Mouse (Mus musculus): ENCODE measurements around the gene Bex3. TPM values are rescaled to one million over a fixed set of nuclear protein-coding genes. Genes with fewer than 3 reads are reported as not detected.

Bex3 gene
- polyA plus RNA-seq, 1 experiment, result 8.6 TPM

DNA sequence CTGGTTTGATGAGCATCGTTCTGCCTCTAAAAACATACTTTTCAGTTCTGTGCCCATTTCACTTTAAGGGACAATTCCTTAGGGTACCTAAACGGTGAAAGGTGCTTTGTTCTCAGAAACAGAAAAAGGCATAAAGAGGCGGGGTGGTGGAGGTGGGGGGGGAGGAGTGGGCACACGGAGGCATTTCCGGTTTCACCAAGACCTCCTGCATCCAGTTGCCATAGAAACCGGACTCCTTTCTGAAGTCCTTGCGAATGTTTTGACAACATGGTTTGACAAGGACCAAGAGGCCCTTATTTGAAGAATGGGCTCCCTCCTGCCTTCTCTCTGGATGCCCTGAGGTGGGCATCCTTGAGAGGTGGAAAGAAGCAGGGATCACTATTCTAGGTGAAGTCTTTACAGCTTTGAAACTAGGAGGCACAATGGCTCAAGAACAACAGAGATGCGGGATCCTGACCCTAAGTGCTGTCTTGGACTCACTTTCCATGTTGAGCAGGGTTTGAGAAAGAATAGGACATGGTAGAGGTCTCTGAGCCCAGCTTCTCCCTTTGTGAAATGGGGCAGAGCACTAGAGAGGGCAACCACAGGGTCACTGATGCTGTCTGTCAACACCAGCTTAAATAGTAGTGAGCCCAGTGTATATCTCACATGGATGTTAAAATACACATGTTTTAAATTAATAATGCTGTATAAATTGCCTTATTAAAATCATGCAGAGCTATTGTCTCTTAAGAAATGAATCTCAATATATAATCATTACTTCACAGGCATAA lies 43.9 kb downstream of the Bex3 start:
- no peaks in the 10 kb centered on the region for H3K36me3 ChIP-seq (ENCODE audit: control insufficient read depth, insufficient read depth, low read length)
- no peak overlapping the region for H3K4me3 ChIP-seq (ENCODE audit: low read depth, low read length)
- H3K4me1 ChIP-seq (ENCODE audit: control insufficient read depth, insufficient read depth, insufficient read length, low read length), result no peaks in the 10 kb centered on the region
- no peaks in the 10 kb centered on the region for H3K27me3 ChIP-seq (ENCODE audit: control insufficient read depth, insufficient read depth, low read length)
- 36% methylated on average over 8 of the region's 8 CpGs for WGBS
- TF ChIP-seq POLR2A (IDR thresholded peaks at IDR 0.05; ENCODE audit: low read depth, low read length), result no peak
- no peak for TF ChIP-seq CTCF (IDR thresholded peaks at IDR 0.05; ENCODE audit: extremely low read depth, insufficient read length, insufficient replicate concordance, low read depth, low read length)
- H3K27ac ChIP-seq (ENCODE audit: insufficient read depth, low read depth, low read length), result no peak overlapping the region

DNA sequence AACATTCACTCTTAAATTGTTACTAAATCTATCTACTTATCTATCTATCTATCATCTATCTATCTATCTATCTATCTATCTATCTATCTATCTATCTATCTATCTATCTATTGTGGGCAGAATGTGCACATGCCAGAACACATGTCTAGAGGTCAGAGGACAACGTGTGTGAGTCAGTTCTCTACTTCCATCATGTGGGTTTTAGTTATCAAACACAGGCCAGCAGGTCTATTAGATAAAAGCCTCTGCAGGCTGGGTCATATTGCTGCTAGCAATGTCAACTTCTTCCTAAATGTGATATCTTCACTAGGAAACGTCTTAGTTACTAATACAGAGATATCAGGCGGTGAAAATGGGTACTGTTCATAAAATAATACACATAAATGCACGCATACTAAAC lies 49.9 kb downstream of the Bex3 start:
- no peak overlapping the region for H3K27ac ChIP-seq (ENCODE audit: insufficient read depth, low read depth, low read length)
- H3K4me1 ChIP-seq (ENCODE audit: control insufficient read depth, insufficient read depth, insufficient read length, low read length), result no peaks in the 10 kb centered on the region
- H3K36me3 ChIP-seq (ENCODE audit: control insufficient read depth, insufficient read depth, low read length), result no peaks in the 10 kb centered on the region
- 56% methylated on average over 4 of the region's 4 CpGs for WGBS
- no peaks in the 10 kb centered on the region for H3K27me3 ChIP-seq (ENCODE audit: control insufficient read depth, insufficient read depth, low read length)
- no peak overlapping the region for H3K4me3 ChIP-seq (ENCODE audit: low read depth, low read length)
- no peak for TF ChIP-seq CTCF (IDR thresholded peaks at IDR 0.05; ENCODE audit: extremely low read depth, insufficient read length, insufficient replicate concordance, low read depth, low read length)
- no peak for TF ChIP-seq POLR2A (IDR thresholded peaks at IDR 0.05; ENCODE audit: low read depth, low read length)

Other genes starting within 250 kb of the Bex3 start
- gene Arxes1, start 236.9 kb upstream of the Bex3 start, polyA plus RNA-seq (2012; rRNA removed), result 0.18 TPM in 1 of 2 replicates, not detected in the other
- gene Bex2, start 202.0 kb upstream of the Bex3 start, polyA plus RNA-seq (2012; rRNA removed), result 0.52 and 0.72 TPM in 2 replicates
- not detected in 2 replicates for gene Nxf3, start 185.0 kb upstream of the Bex3 start, polyA plus RNA-seq (2012; rRNA removed)
- gene Bex4, start 131.3 kb upstream of the Bex3 start, polyA plus RNA-seq (2012; rRNA removed), result 0.20 TPM in 1 of 2 replicates, not detected in the other
- 0.08 and 0.61 TPM in 2 replicates for gene Tceal8, start 97.9 kb upstream of the Bex3 start, polyA plus RNA-seq (2012; rRNA removed)
- gene Tceal5, start 66.4 kb upstream of the Bex3 start, polyA plus RNA-seq (2012; rRNA removed), result 0.15 TPM in 1 of 2 replicates, not detected in the other
- not detected in 2 replicates for gene Tceal7, start 55.5 kb upstream of the Bex3 start, polyA plus RNA-seq (2012; rRNA removed)
- gene Bex1, start 54.7 kb upstream of the Bex3 start, polyA plus RNA-seq (2012; rRNA removed), result 0.15 and 1.9 TPM in 2 replicates
- 2.4 and 3.0 TPM in 2 replicates for gene Tceal9, start 25.2 kb upstream of the Bex3 start, polyA plus RNA-seq (2012; rRNA removed)
- gene Kir3dl1, start 247.7 kb downstream of the Bex3 start, polyA plus RNA-seq (2012; rRNA removed), result not detected in 2 replicates

Measured in small intestine, adult 2 months (tissue).